Mouse (Mus musculus): Measurements from ENCODE around the gene Ttpal. TPM values are rescaled to one million over a fixed set of nuclear protein-coding genes. Genes with fewer than 3 reads are reported as not detected.
A peak's percentile ranks its signal among the peaks of the same experiment; 100 is the strongest.
"Not testable (repeated sequence)": the region's sequence is repeated elsewhere in the genome, so short reads cannot be mapped to it uniquely, and the experiment has no call there.

Gene Ttpal
- total RNA-seq, 2 experiments from 2014 or later: 47.9 to 61.3 TPM

GRCm38 (mm10) chr2:163617874-163618273 is 15.8 kb downstream of the Ttpal start:
- DNase-seq (ENCODE audit: extremely low spot score in 1 of 2, low spot score in 1 of 2): no peak

GRCm38 (mm10) chr2:163620451-163620850 is 18.3 kb downstream of the Ttpal start:
- DNase-seq (ENCODE audit: extremely low spot score in 1 of 2, low spot score in 1 of 2): no peak

GRCm38 (mm10) chr2:163621401-163621800 is 19.3 kb downstream of the Ttpal start:
- DNase-seq (ENCODE audit: extremely low spot score in 1 of 2, low spot score in 1 of 2): not testable (repeated sequence)

GRCm38 (mm10) chr2:163631223-163631622 is 29.1 kb downstream of the Ttpal start:
- no peak for DNase-seq (ENCODE audit: extremely low spot score in 1 of 2, low spot score in 1 of 2)

GRCm38 (mm10) chr2:163631715-163632114 is 29.6 kb downstream of the Ttpal start:
- DNase-seq (ENCODE audit: extremely low spot score in 1 of 2, low spot score in 1 of 2): no peak

GRCm38 (mm10) chr2:163634211-163634610 is 32.1 kb downstream of the Ttpal start:
- no peak for DNase-seq (ENCODE audit: extremely low spot score in 1 of 2, low spot score in 1 of 2)

GRCm38 (mm10) chr2:163636057-163636456 is 33.9 kb downstream of the Ttpal start:
- no peak for DNase-seq (ENCODE audit: extremely low spot score in 1 of 2, low spot score in 1 of 2)

GRCm38 (mm10) chr2:163637655-163638266 is 35.6 kb downstream of the Ttpal start:
- DNase-seq (ENCODE audit: extremely low spot score in 1 of 2, low spot score in 1 of 2): no peak

- DNase-seq (ENCODE audit: extremely low spot score in 1 of 2, low spot score in 1 of 2): no peak
Observed at GRCm38 (mm10) chr2:163640493-163640892, 38.4 kb downstream of the Ttpal start.

GRCm38 (mm10) chr2:163641681-163642080 is 39.6 kb downstream of the Ttpal start:
- no peak for DNase-seq (ENCODE audit: extremely low spot score in 1 of 2, low spot score in 1 of 2)

GRCm38 (mm10) chr2:163642685-163643575 is 40.8 kb downstream of the Ttpal start:
- DNase-seq (ENCODE audit: extremely low spot score in 1 of 2, low spot score in 1 of 2): no peak

- DNase-seq (ENCODE audit: extremely low spot score in 1 of 2, low spot score in 1 of 2): no peak
Observed at GRCm38 (mm10) chr2:163643576-163643971, 41.5 kb downstream of the Ttpal start.

GRCm38 (mm10) chr2:163644047-163644446 is 41.9 kb downstream of the Ttpal start:
- DNase-seq (ENCODE audit: extremely low spot score in 1 of 2, low spot score in 1 of 2): no peak

- DNase-seq (ENCODE audit: extremely low spot score in 1 of 2, low spot score in 1 of 2): peak; percentile 97
Observed at GRCm38 (mm10) chr2:163644575-163645385, 42.7 kb downstream of the Ttpal start, which contains the start of gene Serinc3. Gene Serinc3 (minus strand): TSS chr2:163645131.

GRCm38 (mm10) chr2:163645700-163646460 is 43.8 kb downstream of the Ttpal start:
- DNase-seq (ENCODE audit: extremely low spot score in 1 of 2, low spot score in 1 of 2): no peak

GRCm38 (mm10) chr2:163646461-163647080 is 44.5 kb downstream of the Ttpal start:
- no peak for DNase-seq (ENCODE audit: extremely low spot score in 1 of 2, low spot score in 1 of 2)

GRCm38 (mm10) chr2:163655699-163656098 is 53.6 kb downstream of the Ttpal start:
- not testable (repeated sequence) for DNase-seq (ENCODE audit: extremely low spot score in 1 of 2, low spot score in 1 of 2)

- DNase-seq (ENCODE audit: extremely low spot score in 1 of 2, low spot score in 1 of 2): no peak
Observed at GRCm38 (mm10) chr2:163657486-163657885, 55.4 kb downstream of the Ttpal start.

All from layer of hippocampus, postnatal 25 days (tissue).